Mouse (Mus musculus) heart, embryonic 15.5 days (tissue): ENCODE data around the gene Cnmd. TPM values are rescaled to one million over a fixed set of nuclear protein-coding genes. Genes with fewer than 3 reads are reported as not detected.

Experiments
- ATAC-seq: fragments of 200-750 bp; cut with Nextera tagmentation; replicated peaks from 2 replicates; pipeline ENCODE4 v1.8.0; 2017; ENCODE audit warnings: low read depth, moderate TSS enrichment; ENCODE audit not compliant: insufficient number of reproducible peaks, insufficient read depth, low FRiP score
- H3K27ac ChIP-seq: fragments of 300-500 bp; sonication (generic); 2 replicates; pipeline ENCODE4 v1.5.1; 2015; ENCODE audit warnings: mild to moderate bottlenecking, inconsistent platforms
- H3K27me3 ChIP-seq: fragments of 300-500 bp; sonication (generic); 2 replicates; pipeline ENCODE4 v1.6.1; 2015; ENCODE audit warnings: inconsistent platforms
- H3K36me3 ChIP-seq: fragments of 300-500 bp; sonication (generic); 2 replicates; pipeline ENCODE4 v1.6.1; 2015; ENCODE audit warnings: mild to moderate bottlenecking, inconsistent platforms
- H3K4me1 ChIP-seq: fragments of 300-500 bp; sonication (generic); replicated peaks from 2 replicates; pipeline ENCODE4 v1.6.1; 2015; ENCODE audit warnings: inconsistent platforms
- H3K4me2 ChIP-seq: fragments of 300-500 bp; sonication (generic); 2 replicates; pipeline ENCODE4 v1.6.1; 2015; ENCODE audit warnings: inconsistent platforms, mild to moderate bottlenecking, moderate library complexity
- H3K4me3 ChIP-seq: fragments of 300-500 bp; sonication (generic); 2 replicates; pipeline ENCODE4 v1.5.1; 2015; ENCODE audit warnings: mild to moderate bottlenecking, inconsistent platforms
- H3K9ac ChIP-seq: fragments of 300-500 bp; sonication (generic); 2 replicates; pipeline ENCODE4 v1.6.1; 2015; ENCODE audit warnings: mild to moderate bottlenecking, inconsistent platforms
- H3K9me3 ChIP-seq: fragments of 300-500 bp; sonication (generic); replicated peaks from 2 replicates; pipeline ENCODE4 v1.6.1; 2016; ENCODE audit warnings: inconsistent platforms
- WGBS: fragments of 180-500 bp; shearing (Covaris S2); methylation state at CpG from one replicate; pipeline ENCODE4 v1.1.7; 2015; ENCODE audit warnings: mixed read lengths; 5-methylcytosine and 5-hydroxymethylcytosine counted together
- polyA plus RNA-seq: library from polyadenylated mRNA; unstranded; fragments of >200 nt; fragmentation: Nextera tagmentation; extraction: Ambion mirVana; gene quantifications from 2 replicates; pipeline ENCODE4 v1.2.1, GENCODE M21; 2015

Cnmd gene
- polyA plus RNA-seq, 1 experiment from 2014 or later = 3.5 TPM

DNA sequence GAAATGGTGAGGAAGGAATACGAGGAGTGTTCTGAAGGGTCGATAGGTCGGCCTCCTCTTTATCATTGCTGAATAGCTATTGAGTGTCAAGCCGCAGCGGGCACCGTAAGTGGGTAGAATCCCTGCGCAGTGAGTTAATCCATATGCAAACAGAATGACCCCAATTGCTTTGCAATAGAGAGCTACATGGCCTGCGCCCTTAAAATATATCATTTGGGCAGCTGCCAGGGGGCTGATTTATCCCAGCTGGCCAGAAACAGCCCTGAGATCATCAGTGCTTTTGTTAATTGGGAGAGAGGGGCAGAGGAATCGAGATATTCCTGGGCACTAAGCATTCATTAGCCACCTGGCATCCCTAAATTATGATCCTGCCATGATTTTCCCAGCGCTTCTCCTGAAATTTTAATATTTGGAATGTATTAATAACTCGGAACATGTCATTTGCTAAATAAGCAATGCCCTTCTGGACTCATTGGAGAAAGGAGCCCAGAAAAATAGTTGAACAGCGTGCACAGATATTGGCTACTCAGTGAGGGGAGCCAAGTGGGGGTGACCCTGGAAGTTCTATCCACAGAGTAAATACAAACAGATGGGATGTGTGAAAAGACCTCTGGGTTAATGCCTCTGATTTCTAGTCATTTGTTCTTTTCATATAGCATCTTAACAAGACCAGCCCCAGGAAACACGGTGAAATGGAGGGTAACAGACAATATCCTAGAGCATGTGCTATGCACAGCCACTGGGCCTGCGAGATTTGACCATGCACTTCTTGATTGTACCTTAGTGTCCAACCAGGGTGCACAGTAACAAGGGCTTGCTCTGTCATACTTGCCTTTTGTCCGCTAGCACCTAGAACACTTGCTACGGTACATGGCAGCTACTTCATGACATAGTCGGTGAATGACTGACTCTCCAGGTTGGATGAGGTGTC is 11.4 kb upstream of the Cnmd start:
- Histone ChIP-seq H3K27ac (no peak overlapping the region), H3K36me3 (no peaks in the 10 kb centered on the region), H3K4me2 (no peak overlapping the region), H3K9ac (no peak overlapping the region), H3K27me3 (no peaks in the 10 kb centered on the region), H3K4me3 (no peak overlapping the region), H3K4me1 (peaks cover 11% of the 10 kb centered on the region), H3K9me3 (no peaks in the 10 kb centered on the region)
- ATAC-seq = no peak
- 69% methylated on average over 17 of the region's 17 CpGs for WGBS

DNA sequence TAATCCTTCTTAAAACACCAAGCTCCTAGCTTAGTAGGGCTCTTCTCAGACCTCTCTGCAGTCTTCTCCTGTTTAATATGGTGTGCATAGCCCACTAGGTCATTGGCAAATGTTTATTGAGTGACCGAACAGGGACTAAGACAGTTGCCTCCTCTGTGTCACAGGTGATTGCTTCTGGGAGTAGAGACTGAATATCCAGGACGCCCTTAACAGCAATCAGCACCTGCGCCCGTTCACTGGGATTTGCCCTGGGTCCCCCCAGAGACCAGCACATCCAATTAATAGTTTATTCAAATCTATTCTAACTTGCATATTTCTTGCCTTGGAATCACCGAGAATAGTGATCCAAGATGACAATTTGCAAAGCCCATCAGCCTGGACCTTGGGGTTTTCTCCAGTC is 10.6 kb upstream of the Cnmd start:
- H3K4me3 ChIP-seq = no peak overlapping the region
- 79% methylated on average over 5 of the region's 5 CpGs for WGBS
- H3K27ac ChIP-seq = no peak overlapping the region
- no peak overlapping the region for H3K9ac ChIP-seq
- H3K9me3 ChIP-seq = no peaks in the 10 kb centered on the region
- no peak overlapping the region for H3K4me2 ChIP-seq
- H3K4me1 ChIP-seq = peaks cover 11% of the 10 kb centered on the region
- no peaks in the 10 kb centered on the region for H3K36me3 ChIP-seq
- H3K27me3 ChIP-seq = no peaks in the 10 kb centered on the region
- ATAC-seq = no peak

GRCm38 (mm10) chr14:79671008-79671407 is 9.0 kb upstream of the Cnmd start:
- Histone ChIP-seq H3K4me1 (peaks cover 5% of the 10 kb centered on the region), H3K4me3 (no peak overlapping the region), H3K27me3 (no peaks in the 10 kb centered on the region), H3K27ac (no peak overlapping the region), H3K4me2 (no peak overlapping the region), H3K9me3 (no peaks in the 10 kb centered on the region), H3K36me3 (no peaks in the 10 kb centered on the region), H3K9ac (no peak overlapping the region)
- no peak for ATAC-seq
- 81% methylated on average over 3 of the region's 3 CpGs for WGBS

DNA sequence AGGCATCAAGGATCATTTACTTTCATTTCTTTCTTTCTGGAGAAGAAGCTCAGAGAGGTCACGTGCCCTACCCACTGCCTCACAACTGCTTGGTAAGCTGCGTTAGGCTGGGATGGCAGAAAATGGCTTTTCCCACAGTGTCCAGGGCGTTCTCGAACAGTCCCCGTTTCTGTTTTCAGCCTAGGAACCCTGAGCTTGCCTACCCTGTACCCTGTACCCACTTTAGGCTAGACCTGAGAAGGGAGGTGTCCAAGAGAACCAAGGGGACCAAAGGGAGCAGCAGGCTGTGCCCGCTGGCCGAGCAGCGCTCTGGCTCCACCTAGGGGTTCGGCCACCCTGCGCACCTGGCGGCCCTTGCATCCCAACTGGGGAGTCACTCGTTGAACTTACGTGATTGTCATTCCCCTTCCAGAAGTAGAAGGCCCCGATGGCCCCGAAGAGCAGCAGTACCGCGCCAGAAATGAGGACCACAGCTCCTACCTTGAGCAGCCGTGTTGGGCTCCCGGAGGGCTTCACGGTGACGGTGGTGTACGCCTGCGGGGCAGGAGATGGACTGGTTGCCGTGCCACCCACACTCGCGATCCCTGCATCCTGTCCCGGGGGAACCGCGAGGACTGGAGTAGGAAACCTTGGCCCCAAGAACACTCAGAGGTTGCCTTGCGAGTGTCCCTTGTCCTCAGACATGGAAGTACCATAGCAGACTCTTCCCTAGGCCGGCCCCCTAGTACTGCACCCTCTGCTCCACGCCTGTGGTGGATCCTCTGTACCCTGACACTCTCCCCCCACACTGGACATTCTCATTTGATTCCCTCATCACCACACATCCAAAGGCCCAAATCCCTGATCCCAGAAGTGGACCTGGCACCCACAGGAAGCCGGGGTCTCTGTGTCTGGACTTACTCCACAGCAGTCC is 709 bp downstream of the Cnmd start:
- 13% methylated on average over 33 of the region's 33 CpGs for WGBS
- Histone ChIP-seq H3K4me3 (peak overlapping the region; percentile 27), H3K4me1 (peaks cover 6% of the 10 kb centered on the region), H3K9me3 (no peaks in the 10 kb centered on the region), H3K27ac (no peak overlapping the region), H3K27me3 (peaks cover 10% of the 10 kb centered on the region), H3K9ac (no peak overlapping the region), H3K4me2 (peak overlapping the region; percentile 62), H3K36me3 (no peaks in the 10 kb centered on the region)
- ATAC-seq = peak; percentile 72

GRCm38 (mm10) chr14:79660467-79660866 is 1.5 kb downstream of the Cnmd start:
- Histone ChIP-seq H3K36me3 (no peaks in the 10 kb centered on the region), H3K4me3 (peak overlapping the region; percentile 27; the same call in 1 of the 2 replicates), H3K4me2 (peak overlapping the region; percentile 62; the same call in 1 of the 2 replicates), H3K4me1 (peaks cover 6% of the 10 kb centered on the region), H3K27me3 (peaks cover 10% of the 10 kb centered on the region), H3K27ac (no peak overlapping the region), H3K9me3 (no peaks in the 10 kb centered on the region), H3K9ac (no peak overlapping the region)
- WGBS = 42% methylated on average over 5 of the region's 5 CpGs
- ATAC-seq = no peak

GRCm38 (mm10) chr14:79658748-79659508 is 3.0 kb downstream of the Cnmd start:
- Histone ChIP-seq H3K27me3 (peaks cover 10% of the 10 kb centered on the region), H3K4me3 (no peak overlapping the region), H3K9ac (no peak overlapping the region), H3K9me3 (no peaks in the 10 kb centered on the region), H3K4me2 (no peak overlapping the region), H3K27ac (no peak overlapping the region; the same call in 1 of the 2 replicates), H3K36me3 (no peaks in the 10 kb centered on the region), H3K4me1 (peaks cover 6% of the 10 kb centered on the region)
- 78% methylated on average over 6 of the region's 6 CpGs for WGBS
- no peak for ATAC-seq

GRCm38 (mm10) chr14:79658286-79658685 is 3.7 kb downstream of the Cnmd start:
- Histone ChIP-seq H3K27ac (no peak overlapping the region; the same call in 1 of the 2 replicates), H3K4me3 (no peak overlapping the region), H3K4me2 (no peak overlapping the region), H3K36me3 (no peaks in the 10 kb centered on the region), H3K4me1 (peaks cover 6% of the 10 kb centered on the region), H3K9ac (no peak overlapping the region), H3K27me3 (peaks cover 10% of the 10 kb centered on the region), H3K9me3 (no peaks in the 10 kb centered on the region)
- ATAC-seq = no peak
- whole genome bisulfite sequencing = 70% methylated on average over 5 of the region's 5 CpGs

DNA sequence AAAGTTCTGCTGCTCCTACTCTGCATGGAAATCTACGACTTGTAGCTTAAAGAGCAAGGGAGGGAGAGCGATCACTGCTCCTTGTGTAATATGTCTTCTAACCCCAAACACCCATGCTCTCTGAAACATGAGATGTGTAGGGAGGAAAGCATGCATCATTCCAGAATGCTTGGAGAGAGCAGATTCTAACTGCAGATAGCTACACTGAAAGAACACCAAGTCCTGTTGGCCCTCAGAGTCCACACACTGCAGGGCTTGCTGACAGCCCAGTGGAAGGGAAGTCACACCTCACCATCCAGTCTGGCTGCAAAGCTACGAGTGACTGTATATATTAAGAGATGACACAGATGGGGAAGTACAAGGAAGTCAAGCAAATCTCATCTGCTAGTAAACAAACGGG is 9.3 kb downstream of the Cnmd start:
- no peak overlapping the region for H3K4me3 ChIP-seq
- H3K4me2 ChIP-seq = no peak overlapping the region
- H3K27me3 ChIP-seq = no peaks in the 10 kb centered on the region
- no peak for ATAC-seq
- H3K9me3 ChIP-seq = no peaks in the 10 kb centered on the region
- no peak overlapping the region for H3K9ac ChIP-seq
- WGBS = 52% methylated on average over 4 of the region's 4 CpGs
- H3K36me3 ChIP-seq = no peaks in the 10 kb centered on the region
- H3K27ac ChIP-seq = no peak overlapping the region
- no peaks in the 10 kb centered on the region for H3K4me1 ChIP-seq

- Histone ChIP-seq H3K27me3 (0 out of 2 replicates have a peak, but pooled peaks cover under 1% of the 10 kb centered on the region), H3K4me1 (no peaks in the 10 kb centered on the region), H3K4me2 (no peak overlapping the region), H3K36me3 (no peaks in the 10 kb centered on the region), H3K27ac (no peak overlapping the region), H3K9me3 (no peaks in the 10 kb centered on the region), H3K4me3 (no peak overlapping the region), H3K9ac (no peak overlapping the region)
- no peak for ATAC-seq
- WGBS = 53% methylated on average over 3 of the region's 3 CpGs
These were observed 12.3 kb downstream of the Cnmd start for GRCm38 (mm10) chr14:79649680-79650079.

DNA sequence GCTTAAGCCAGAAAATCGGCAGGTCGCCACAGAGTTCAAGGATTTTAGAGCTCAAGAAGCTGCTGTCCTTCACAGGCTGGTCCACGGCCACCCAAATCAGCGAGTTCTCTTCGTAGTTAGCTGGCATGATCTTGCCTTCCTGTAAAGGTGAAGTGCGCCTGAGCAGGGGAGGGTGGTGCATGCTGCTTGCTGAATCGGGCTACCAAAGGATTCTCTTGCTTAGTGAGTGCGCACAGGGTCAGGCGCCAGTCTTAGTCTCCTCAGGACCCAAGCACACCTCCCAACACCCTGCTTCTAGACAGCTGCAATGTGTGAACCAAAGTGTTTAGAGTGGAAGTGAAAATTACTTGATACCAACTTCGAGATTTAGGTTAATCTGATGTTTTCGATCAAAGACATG is 16.6 kb downstream of the Cnmd start:
- Histone ChIP-seq H3K36me3 (no peaks in the 10 kb centered on the region), H3K4me3 (no peak overlapping the region), H3K4me2 (peak overlapping the region; percentile 46), H3K4me1 (no peaks in the 10 kb centered on the region), H3K9me3 (no peaks in the 10 kb centered on the region), H3K9ac (no peak overlapping the region), H3K27ac (no peak overlapping the region), H3K27me3 (0 out of 2 replicates have a peak, but pooled peaks cover 2% of the 10 kb centered on the region)
- no peak for ATAC-seq
- WGBS = 15% methylated on average over 11 of the region's 11 CpGs

DNA sequence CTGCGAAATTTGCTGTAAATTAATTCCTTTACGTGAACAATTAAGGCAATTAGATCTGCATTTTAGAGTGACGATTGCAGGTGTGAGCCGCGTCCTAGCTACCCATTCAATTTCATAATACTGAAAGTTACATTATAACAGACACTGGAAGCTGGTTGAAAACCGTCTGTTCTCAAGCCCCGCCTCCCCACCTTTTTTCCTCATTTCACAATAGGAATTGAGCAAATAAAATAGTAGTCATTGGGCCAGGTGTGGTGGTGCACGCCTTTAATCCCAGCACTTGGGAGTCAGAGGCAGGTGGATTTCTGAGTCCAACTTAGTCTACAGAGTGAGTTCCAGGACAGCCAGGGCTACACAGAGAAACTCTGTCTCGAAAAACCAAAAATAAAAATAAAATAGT is 19.9 kb downstream of the Cnmd start:
- WGBS = 79% methylated on average over 9 of the region's 9 CpGs
- Histone ChIP-seq H3K4me3 (no peak overlapping the region), H3K9me3 (no peaks in the 10 kb centered on the region), H3K27ac (no peak overlapping the region), H3K36me3 (no peaks in the 10 kb centered on the region), H3K4me1 (no peaks in the 10 kb centered on the region), H3K9ac (no peak overlapping the region), H3K27me3 (0 out of 2 replicates have a peak, but pooled peaks cover 2% of the 10 kb centered on the region), H3K4me2 (no peak overlapping the region)
- no peak for ATAC-seq
